Mouse (Mus musculus): ENCODE measurements at regions not wholly inside any gene's neighbourhood (a gene's known extent, or its start where the extent isn't known, plus 50 kb on each side); places are given as distances from the start of the nearest gene placed in this dataset.

DNA sequence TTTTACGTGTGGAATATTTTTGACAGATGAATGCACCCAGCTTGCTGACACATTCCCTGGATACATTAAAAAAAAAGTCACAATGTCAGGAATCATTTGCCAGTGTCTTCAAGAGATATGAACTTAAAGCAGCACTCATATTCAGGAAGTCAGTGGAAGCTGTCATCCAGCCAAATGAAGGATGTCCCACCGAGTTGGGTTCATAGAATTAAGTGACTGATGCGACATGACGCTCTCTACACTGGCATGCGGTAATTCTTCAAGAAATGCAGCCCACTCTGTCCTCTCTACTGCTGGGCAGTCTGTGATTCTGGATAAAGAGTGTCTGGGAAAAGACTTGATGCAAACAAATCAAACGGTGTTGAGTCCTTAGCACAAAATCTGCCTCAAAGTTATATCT is 463.9 kb downstream of the 1700129C05Rik start:
- no peak for DNase-seq (ENCODE audit: low spot score)

DNA sequence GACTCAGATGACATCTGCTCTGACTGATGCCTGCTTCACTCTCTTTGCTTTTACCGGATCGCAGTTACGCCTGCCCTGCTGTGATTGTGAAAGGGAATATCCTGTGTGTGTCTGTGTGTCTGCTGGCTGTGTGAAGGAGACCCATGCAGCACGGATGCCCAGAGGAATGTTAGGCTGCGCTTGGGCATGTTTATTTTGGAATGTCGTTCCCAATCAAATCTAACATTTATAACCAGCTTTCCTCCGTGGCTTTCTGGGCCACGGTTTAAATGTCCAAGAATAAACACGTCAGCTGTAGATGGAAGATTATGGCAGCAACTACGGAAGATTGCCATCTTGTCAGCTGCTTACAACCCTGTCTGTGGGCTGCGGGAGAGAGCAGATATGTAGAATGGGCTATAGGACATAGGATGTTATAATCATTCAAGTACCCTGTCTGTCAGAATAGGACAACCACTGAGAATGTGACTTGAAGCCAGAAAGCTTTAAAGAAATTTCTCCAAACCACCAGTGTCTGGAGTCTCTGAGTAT is 464.5 kb downstream of the 1700129C05Rik start:
- no peak for DNase-seq (ENCODE audit: low spot score)

DNA sequence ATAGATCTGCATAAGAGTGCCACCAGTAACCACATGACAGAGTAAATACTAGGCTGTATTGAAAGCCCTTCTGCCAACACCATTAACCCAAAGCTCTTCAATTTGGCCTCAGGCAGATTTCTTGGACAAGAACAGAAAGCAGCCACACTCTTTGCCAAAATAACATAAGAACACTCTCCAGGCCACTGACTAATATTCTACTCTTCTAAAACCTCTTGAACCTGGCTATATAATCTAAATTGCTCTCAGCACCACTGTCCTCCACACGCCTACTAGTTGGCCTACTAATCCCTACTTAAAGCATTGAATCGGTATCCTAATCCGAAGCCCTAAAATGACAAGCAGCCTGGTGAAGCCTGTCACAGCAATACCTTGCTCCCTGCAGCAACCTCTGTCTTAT is 467.5 kb downstream of the 1700129C05Rik start:
- DNase-seq (ENCODE audit: low spot score) = no peak

DNA sequence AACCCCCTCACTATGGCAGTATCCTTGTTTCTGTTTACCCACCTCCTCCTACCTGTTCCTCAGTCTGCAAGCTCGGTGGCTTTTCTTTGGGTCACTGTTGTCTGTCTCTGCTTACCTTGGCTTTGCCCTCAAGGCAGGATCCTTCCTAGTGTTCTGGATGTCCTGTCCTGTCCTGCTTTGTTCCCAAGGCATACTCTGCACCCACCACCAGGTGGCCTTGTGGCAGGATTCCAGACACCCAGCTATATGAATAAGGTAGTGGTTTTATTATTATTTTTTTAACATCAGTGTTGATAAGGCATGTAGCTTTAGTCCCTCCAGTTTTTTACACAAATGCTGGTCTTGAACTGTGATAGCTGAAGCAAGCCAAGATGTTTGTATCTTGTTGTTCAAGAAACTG is 478.7 kb downstream of the 1700129C05Rik start:
- no peak for DNase-seq (ENCODE audit: low spot score)

DNA sequence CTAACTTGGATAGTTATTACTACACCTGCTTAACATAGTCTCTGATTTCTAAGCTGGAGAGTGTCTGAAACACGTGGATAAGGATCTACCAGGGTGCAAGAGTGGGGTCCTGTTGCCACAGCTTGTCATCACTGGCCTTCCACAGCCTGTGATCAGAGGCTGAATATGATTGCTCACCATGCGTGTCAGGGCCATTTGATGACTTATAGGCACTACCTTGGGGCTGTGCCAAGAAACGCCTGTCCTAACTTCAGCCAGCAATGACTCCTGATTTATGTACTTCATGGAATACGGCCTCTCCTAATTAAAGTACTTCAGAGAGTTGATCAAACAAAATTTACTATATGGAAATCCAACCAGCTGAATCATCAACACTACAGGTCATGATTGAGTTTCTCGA is 480.1 kb downstream of the 1700129C05Rik start:
- no peak for DNase-seq (ENCODE audit: low spot score)

DNA sequence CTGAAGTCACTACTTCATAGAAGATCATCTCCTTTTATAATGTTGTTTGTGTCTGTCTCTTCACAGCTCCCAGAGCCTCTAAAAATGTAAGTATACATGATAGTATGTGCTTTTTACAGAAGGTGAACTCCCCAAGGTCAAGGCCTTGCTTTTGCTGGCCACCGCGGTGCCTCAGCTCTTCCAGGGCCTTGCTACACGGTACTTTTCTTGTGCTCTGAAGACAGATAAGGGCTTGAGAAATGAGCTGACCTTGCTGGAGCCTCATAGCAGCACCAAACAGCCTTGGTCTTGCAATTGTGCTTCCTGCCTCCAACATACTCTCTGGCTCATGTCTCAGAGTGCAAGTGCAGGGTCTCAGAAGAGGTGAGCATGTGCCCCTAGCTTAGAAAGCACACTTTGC is 481.3 kb downstream of the 1700129C05Rik start:
- DNase-seq (ENCODE audit: low spot score) = no peak

DNA sequence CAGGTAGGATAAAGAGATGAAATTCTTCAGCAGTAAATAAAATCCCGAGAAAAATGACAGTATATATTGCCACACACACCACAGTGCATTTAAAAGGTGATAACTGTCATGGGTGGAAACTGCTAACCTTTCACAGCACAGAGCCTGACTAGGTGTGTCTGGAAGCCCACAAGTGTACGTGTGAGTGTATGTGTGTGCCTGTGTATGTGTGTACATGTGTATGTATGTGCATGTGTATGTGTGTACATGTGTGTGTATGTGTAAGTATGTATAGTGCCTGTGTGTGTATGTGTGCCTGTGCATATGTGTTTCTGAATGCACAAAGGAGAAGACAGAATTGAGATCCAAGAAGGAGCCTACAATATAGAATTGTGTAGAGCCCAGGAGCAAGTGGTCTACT is 485.4 kb downstream of the 1700129C05Rik start:
- DNase-seq (ENCODE audit: low spot score) = no peak

DNA sequence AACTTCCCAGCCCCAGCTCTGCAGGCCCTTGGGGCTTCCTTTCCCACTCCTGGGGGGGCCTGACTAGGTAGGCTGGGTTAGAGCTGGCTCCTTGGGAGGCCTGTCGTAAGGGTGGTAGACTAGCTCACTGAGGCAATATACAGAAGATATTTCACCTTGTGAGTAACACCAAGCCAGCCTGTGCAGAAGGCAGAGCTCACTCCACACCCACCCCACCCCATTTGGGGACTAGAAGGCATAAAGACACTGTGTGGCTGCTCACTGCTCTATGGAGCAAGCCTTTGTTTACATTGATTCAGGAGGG is 485.8 kb downstream of the 1700129C05Rik start:
- no peak for DNase-seq (ENCODE audit: low spot score)

DNA sequence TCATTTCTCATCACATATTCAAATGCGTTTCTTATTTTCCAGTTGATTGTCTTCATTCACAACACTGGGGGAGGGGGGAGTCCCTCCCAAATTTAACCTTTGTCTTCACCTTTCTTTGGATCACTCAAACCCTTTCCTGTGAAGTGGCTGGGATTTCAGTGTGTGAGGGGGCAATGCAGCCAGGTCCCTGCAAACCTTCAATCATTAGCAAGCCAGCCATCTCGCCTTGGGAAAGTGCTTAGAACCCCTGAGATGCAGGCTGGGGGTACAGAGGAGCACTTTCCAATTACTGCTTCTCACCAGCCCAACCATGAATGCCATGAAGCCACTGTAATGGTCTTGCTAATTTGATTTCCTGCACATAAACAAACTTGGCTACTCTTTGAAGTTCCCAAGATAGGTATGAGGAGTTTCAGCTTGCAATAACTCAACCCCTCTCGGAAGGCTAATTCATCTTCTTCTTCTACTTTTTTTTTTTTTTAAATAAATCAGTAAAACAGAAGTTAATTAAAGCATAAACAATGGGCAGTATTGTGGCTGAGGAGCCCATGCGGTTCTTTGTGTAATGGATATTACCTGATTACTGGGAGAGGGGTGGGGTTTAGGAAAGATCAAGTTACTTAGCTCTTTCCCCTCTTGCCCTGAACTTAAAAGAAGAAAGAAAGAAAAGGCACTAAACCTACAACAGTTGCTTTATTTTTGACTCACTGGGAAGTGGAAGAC is 486.3 kb downstream of the 1700129C05Rik start:
- DNase-seq (ENCODE audit: low spot score) = no peak

DNA sequence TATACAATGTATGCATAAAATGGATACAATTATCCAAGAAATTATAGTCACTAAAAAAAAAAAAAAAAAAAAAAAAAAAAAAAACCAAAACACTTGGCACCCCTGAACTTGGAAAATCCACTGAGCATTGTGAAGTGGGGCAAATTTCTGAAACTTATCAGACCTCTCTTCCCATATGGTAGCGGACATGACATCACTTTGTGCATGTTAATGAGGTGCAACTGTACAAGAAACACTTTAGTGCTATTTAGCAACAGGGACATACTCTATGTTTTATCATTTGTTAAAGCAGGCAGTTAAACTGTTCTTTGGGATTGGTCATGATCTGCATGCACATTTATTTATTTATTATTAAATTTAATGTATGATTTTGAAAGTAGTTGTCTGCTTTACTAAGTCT is 489.7 kb downstream of the 1700129C05Rik start:
- DNase-seq (ENCODE audit: low spot score) = no peak

DNA sequence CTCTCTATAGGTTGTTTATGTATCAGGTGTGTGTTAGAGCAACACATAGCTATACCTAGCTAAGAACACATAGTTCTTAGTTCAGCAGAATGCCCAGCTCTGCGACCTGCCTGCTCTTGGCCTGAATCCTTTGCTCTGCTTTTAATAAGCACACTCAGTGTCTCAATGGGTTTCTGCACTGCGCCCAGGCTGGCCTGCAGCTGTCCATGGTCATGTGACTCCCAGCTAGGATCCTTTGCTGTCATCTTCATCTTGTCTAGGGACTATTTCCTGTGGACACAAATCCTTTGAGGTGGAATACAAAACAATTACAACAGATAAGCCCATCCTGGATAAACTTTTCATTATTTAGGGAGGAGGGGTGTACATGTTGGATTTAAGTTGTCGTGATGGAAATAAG is 490.7 kb downstream of the 1700129C05Rik start:
- no peak for DNase-seq (ENCODE audit: low spot score)

DNA sequence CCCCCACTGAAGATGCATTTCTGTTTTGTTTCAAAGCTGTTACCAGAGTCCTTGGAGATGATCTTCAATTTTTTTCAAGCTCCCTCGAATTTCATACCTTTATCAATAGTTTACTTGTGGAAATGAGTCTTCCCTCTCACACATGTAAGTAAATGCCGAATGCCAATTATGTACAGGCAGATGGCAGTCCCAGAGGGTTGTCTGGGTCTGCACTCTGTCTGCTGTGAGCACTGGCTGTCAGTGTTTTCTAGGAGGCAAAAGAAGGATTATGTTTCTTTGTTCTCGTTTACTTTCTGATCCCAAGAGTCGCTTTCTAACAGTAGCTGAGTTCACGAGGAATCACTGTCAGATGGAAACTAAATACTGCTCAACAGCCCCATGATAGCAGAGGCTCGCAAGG is 491.5 kb downstream of the 1700129C05Rik start:
- DNase-seq (ENCODE audit: low spot score) = no peak

DNA sequence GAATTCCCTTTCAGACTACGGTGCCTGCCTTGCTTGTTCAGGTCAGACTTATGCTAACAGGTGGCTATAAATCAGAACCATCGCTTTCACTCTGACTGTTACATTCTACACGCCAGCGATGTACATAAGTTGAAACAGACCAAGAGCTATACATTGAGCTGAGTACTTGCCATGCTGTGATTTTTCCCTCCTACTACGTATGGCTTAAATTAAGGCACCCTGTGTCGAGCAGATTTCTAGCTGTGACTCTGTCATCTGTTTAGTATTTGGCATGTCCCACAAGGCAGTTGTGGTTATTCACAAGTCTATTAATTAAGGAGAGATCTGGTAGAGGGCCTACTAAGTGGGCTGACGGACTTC is 504.4 kb downstream of the 1700129C05Rik start:
- no peak for DNase-seq (ENCODE audit: low spot score)

DNA sequence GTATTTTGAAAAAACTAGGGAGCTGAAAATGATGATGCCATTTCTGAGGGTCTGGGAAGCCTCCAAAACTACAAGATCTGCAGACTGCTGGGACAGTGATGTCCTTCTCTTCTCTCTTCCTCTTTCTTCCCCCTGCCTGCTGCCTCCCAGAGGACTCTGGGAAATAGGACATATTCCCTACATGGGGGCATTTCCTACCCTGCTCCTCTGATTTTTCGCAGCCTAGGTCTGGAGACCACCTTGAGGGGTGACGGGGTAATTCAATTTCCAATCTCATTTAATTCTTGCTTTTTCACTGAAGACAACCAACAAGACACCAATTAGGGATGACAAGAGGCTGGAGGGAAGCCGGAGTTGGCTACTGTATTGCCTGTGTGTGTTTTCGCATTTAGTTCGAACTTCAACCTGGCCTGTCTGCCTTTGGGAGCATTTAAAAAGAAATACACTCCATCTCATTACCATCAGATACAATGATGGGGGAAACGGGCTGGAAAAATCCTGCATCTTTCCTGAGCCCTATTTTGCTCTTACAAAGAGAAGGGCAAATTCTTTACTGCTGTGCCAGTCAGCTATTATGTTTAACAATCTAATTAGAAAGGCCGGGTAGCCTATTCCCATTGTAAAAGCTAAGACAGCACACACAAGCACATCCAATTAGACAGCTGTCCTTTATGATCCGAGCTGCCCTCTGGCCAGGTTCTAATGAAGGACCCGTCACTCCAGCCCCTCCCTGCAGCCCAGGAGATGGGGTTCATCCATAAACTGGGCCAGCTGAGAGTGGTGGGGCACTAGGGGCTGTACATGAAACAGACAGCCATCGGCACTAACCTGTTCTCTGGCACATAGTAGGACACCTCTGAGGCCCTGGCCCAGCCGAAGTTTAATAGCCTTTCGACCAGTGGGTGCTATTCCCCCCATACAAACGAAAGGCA is 505.0 kb downstream of the 1700129C05Rik start:
- DNase-seq (ENCODE audit: low spot score) = no peak

DNA sequence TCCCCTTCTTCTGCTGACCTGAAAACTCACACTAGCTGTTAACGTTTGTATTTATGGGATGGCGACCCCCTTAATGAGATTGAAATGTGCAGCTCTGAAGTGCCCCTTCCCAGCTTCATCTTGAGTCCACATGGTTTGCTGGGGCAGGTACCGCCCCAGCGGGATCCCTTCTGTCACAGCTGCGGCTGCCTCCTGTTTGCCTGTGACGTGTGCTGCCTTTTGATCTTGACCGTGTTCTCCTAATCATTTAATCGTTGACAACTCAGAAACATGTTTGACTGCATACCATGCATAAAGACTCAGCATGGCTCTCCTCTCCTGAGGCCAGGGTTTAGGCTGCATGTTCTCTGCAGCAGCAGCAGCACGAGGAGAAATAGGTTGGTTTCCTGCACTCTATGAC is 511.5 kb downstream of the 1700129C05Rik start:
- DNase-seq (ENCODE audit: low spot score) = no peak

DNA sequence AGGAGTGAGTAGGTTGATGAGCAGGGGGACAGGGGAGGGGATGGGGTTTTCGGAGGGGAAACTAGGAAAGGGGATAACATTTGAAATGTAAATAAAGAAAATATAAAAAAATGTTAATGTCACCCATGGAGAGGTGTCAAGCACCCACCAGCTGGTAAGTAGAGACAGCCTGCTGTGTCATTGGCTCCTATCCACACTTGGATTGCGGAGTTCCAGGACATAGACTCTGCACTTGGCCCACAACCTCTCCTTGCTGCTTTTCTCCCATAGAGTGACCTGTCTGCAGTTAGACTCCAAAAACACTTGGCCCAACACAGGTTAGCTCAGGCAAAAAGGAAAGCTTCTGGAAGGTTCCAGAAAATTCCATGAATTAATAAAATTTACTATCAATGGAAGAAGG is 514.4 kb downstream of the 1700129C05Rik start:
- DNase-seq (ENCODE audit: low spot score) = no peak

DNA sequence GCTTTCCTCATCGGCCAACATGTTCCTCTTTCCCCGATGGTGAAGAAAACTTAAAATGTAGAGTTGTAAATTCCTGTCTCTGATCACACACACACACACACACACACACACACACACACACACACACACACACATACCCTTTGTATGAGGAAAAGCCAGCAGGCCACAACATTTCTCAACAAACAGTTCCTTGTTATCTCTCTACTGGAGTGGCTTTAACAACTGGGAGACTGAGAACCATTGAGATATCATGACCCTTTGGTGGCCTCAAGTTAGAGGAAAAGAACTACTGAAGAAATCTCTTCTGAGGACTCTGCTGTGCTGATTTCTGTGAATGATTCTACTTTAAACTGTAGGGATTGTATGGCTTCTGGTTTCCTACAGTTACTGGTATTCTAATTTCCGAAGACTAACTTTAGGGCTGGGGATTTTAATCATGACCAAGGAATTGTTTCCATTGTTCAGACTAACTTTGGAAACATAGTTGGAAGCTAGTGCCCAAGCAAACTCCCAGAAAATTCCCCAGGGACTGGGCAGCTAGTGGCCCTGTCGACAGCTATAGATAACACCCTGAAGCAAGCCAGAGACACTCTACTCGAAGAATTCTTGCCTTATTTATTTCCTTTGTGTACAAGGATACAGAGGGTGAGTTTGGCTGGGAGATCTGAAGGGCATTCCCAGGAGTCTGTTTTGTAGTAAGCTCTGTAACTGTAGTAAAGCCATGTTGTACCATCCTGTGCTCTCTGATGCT is 516.0 kb downstream of the 1700129C05Rik start:
- DNase-seq (ENCODE audit: low spot score) = no peak

DNA sequence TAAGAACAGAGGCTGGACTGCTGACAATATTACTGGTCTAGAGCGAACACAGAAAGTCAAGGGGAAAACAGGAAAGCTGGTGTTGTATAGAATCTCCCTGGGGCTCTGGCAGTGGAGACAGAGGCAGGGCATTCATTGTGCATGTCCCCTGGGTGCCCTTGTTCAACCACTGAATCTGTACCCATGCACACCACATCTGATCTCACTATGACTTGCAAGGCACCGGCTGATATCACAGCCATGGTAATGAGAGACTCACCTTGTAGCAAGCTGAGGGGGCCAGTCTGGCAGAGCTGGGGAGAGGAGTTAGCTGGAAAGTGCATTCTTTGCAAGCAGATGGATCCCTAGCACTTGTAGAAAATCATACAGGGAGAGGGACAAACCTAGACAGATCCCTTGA is 522.5 kb downstream of the 1700129C05Rik start:
- no peak for DNase-seq (ENCODE audit: low spot score)

DNA sequence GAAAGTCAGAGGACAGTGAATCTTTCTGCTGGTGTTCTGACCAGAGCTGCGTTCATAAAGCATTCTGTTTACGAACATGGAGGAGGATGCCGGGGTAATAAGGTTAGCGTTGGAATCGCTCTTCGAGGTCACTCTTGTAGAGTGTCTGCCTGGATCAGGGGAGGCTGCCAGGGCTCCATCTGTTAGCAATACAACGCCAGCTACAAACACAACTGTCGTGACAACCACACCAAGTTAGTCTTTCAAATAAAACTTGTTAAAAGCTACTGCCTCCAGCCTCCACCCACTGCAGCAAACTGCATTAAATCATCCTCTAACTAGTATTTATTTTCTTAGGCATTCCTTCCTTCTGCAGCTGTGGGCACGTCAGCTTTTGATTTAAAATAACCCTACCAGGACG is 525.0 kb downstream of the 1700129C05Rik start:
- DNase-seq (ENCODE audit: low spot score) = no peak

DNA sequence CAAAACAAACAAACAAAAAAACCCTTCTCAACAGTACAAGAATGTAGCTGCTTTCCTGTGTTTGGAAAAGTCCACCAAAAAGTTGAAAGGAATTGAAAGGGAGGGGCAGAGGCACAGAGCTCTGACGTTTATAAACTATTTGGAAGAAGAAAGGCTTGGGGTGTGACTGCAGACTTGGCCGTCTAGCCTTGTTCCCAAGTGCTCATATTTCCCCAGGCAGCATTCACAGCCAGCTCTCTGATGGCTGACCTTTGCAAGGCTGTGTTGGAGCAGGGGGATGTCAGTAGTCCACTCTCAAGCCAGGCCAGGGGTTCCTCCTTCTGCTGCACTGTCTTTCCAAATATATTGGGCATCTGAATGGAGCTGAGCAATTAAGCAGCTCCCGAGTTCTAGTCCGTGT is 534.5 kb downstream of the 1700129C05Rik start:
- no peak for DNase-seq (ENCODE audit: low spot score)

DNA sequence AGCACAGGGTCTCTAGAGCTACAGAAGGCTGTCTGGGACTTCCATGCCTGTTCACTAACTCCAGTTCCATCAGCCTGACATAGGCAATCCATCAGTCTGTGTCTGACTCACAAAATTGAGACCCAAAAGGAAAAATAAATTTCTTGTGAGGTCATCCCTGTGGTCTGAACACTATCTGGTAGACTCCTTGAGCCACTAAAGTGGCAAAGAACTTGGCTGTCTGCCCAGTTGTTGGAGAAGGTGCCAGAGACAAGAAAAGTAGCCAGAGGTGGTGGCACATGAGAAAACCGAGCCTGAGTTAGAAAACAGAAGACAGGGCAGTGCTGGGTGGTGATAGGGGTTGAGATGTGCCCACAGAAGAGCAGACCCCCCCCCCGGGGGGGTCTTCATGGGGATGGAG is 535.0 kb downstream of the 1700129C05Rik start:
- DNase-seq (ENCODE audit: low spot score) = no peak

DNA sequence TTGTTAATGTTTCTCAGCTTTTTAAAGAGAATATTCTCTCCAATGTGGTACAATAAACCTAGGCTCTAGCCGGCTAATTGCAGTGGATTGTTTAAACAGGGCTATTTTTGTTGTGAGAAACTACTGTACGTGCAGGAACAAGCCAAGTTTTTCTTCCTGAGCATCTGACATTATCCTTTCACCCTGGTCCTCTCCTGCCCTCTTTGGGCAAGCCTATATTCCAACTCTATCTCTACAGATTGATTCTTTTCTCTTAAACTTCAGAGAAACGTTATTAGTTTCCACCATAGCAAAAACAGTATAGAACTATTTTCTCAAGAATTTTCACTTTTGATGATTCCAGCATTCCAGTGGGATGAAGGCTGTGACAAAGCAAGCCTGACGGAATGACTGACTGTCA is 535.2 kb downstream of the Fgf9 start:
- no peak for DNase-seq (ENCODE audit: low spot score)

DNA sequence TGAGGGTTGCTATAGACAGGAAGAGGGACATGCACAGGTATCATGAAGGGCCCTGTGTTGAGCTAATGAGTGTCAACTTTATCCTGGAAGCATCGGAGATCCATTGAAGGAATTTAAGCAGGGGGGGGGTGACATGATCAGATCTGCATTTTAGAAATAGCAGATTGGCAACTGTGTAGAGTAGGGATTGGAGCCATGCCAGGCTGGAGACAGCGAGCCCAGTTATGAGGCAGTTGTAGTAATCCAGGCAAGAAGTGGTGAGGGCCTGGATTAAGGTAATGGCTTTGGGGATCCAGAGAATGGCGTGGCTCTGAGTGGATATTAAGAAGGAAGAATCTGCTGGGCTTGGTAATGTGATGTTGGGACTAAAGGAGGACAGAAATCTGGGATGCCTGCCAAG is 528.5 kb downstream of the Fgf9 start:
- DNase-seq (ENCODE audit: low spot score) = no peak

Measured in ovary, postnatal 14 days (tissue).